Mouse (Mus musculus) kidney, adult 2 months (tissue): ENCODE data around the gene Cmc1.

ENCODE experiments used
- CTCF ChIP-seq: fragments of 200-500 bp; conservative IDR thresholded peaks from 2 replicates; pipeline ENCODE4 v1.5.1; 2011; ENCODE audit warnings: low read depth, mild to moderate bottlenecking, control low read depth, low read length, moderate library complexity, mixed read lengths; ENCODE audit not compliant: insufficient read depth, insufficient read length
- POLR2A ChIP-seq: fragments of 200-500 bp; IDR thresholded peaks from one replicate; pipeline ENCODE4 v1.6.1; 2011; ENCODE audit warnings: low read depth, low read length, control low read depth

GRCm38 (mm10) chr9:118100484-118100883 lies 49.5 kb downstream of the Cmc1 start:
- TF ChIP-seq POLR2A (no peak), CTCF (no peak)
